13 mouse cellular contexts compared by ENCODE assay signal in genomic region chr14:120330454-120330853, GRCm38 (mm10). TPM values are rescaled to one million over a fixed set of nuclear protein-coding genes. Genes with fewer than 3 reads are reported as not detected.
DNase-seq lines count a peak whose midpoint lies in the region; ATAC-seq and TF ChIP-seq lines count a peak whose summit lies in the region.
"Had no signal": no experiment of that assay in that cellular context is flagged by ENCODE, and none has a peak within 500 bp of the region (broad histone marks: within the 10 kb centered on the region; RNA-seq: fewer than 3 reads in every experiment).

No protein-coding gene starts in this region.

- H3K9ac ChIP-seq in midbrain, embryonic 16.5 days (ENCODE audit: low read depth, low read length): no peak overlapping the region
- H3K9ac ChIP-seq in embryonic facial prominence, embryonic 14.5 days (ENCODE audit: low read depth, low read length): no peak overlapping the region
- H3K9ac ChIP-seq: embryonic facial prominence, embryonic 15.5 days; midbrain, embryonic 15.5 days had no signal

- TF ChIP-seq CTCF in gastrocnemius, adult 2 months (IDR thresholded peaks at IDR 0.05): no peak

- peak overlapping the region; percentile 32 for H3K4me3 ChIP-seq in gastrocnemius, adult 2 months
- no peak overlapping the region for H3K4me3 ChIP-seq in midbrain, embryonic 10.5 days
- H3K4me3 ChIP-seq in midbrain, embryonic 16.5 days (ENCODE audit: low read depth, low read length): no peak overlapping the region
- H3K4me3 ChIP-seq in embryonic facial prominence, embryonic 14.5 days (ENCODE audit: low read depth, low read length): no peak overlapping the region
- H3K4me3 ChIP-seq: embryonic facial prominence, embryonic 15.5 days; midbrain, embryonic 15.5 days had no signal

- DNase-seq in gastrocnemius, adult 2 months: peak; percentile 71
- no peak for DNase-seq in gastrocnemius, postnatal 10 days
- no peak for DNase-seq in midbrain, embryonic 10.5 days (ENCODE audit: low spot score)
- DNase-seq in embryonic facial prominence, embryonic 14.5 days (ENCODE audit: low spot score): no peak
- peak; percentile 83 for DNase-seq in skeletal muscle tissue, adult 2 months (ENCODE audit: low read depth, low spot score)
- DNase-seq in thymus, postnatal 4 days: no peak
- DNase-seq in ovary, postnatal 14 days (ENCODE audit: low spot score): no peak
- DNase-seq: adrenal gland, adult 8-10 months; kidney, adult 9 months had no signal

- H3K4me2 ChIP-seq in midbrain, embryonic 16.5 days (ENCODE audit: low read length): no peak overlapping the region
- H3K4me2 ChIP-seq in embryonic facial prominence, embryonic 14.5 days (ENCODE audit: low read depth, low read length): no peak overlapping the region
- H3K4me2 ChIP-seq: embryonic facial prominence, embryonic 15.5 days; liver, embryonic 11.5 days; midbrain, embryonic 15.5 days had no signal

- no peak for ATAC-seq in midbrain, embryonic 16.5 days
- peak; percentile 30; the same call in 1 of the 2 replicates for ATAC-seq in embryonic facial prominence, embryonic 14.5 days (ENCODE audit: low read depth)
- ATAC-seq: midbrain, embryonic 15.5 days had no signal

- peaks cover 11% of the 10 kb centered on the region for H3K4me1 ChIP-seq in midbrain, embryonic 10.5 days
- peaks cover 3% of the 10 kb centered on the region; the same call in 1 of the 2 replicates for H3K4me1 ChIP-seq in midbrain, embryonic 16.5 days (ENCODE audit: control insufficient read depth, insufficient read depth, low read length)
- peaks cover 27% of the 10 kb centered on the region for H3K4me1 ChIP-seq in embryonic facial prominence, embryonic 14.5 days (ENCODE audit: control insufficient read depth, insufficient read depth, low read length)
- H3K4me1 ChIP-seq: midbrain, embryonic 15.5 days had no signal

- H3K9me3 ChIP-seq in midbrain, embryonic 10.5 days (replicated peaks): no peaks in the 10 kb centered on the region
- H3K9me3 ChIP-seq in midbrain, embryonic 16.5 days (replicated peaks; ENCODE audit: control insufficient read depth, low read length, poor library complexity, severe bottlenecking): no peaks in the 10 kb centered on the region
- H3K9me3 ChIP-seq in embryonic facial prominence, embryonic 14.5 days (ENCODE audit: control insufficient read depth, low read length): no peaks in the 10 kb centered on the region
- H3K9me3 ChIP-seq: embryonic facial prominence, embryonic 15.5 days; midbrain, embryonic 15.5 days had no signal

- H3K27me3 ChIP-seq in midbrain, embryonic 10.5 days (ENCODE audit: low read depth, poor library complexity, severe bottlenecking): no peaks in the 10 kb centered on the region
- H3K27me3 ChIP-seq in midbrain, embryonic 16.5 days (ENCODE audit: control insufficient read depth, insufficient read depth, low read depth, low read length): no peaks in the 10 kb centered on the region
- no peaks in the 10 kb centered on the region for H3K27me3 ChIP-seq in embryonic facial prominence, embryonic 14.5 days (replicated peaks; ENCODE audit: control insufficient read depth, insufficient read depth, low read length)
- H3K27me3 ChIP-seq: embryonic facial prominence, embryonic 15.5 days; midbrain, embryonic 15.5 days had no signal

- H3K27ac ChIP-seq in gastrocnemius, adult 2 months: peak overlapping the region; percentile 78
- H3K27ac ChIP-seq in midbrain, embryonic 10.5 days (replicated peaks): 0 out of 2 replicates have a peak overlapping the region, but pooled peaks have one; percentile 0
- no peak overlapping the region for H3K27ac ChIP-seq in midbrain, embryonic 16.5 days (ENCODE audit: low read length)
- no peak overlapping the region for H3K27ac ChIP-seq in embryonic facial prominence, embryonic 14.5 days (replicated peaks; ENCODE audit: low read depth, low read length)
- H3K27ac ChIP-seq: embryonic facial prominence, embryonic 15.5 days; midbrain, embryonic 15.5 days had no signal

- 75% methylated on average over 12 of the region's 12 CpGs for WGBS in midbrain, embryonic 10.5 days
- 65% methylated on average over 12 of the region's 12 CpGs for WGBS in midbrain, embryonic 16.5 days
- WGBS in embryonic facial prominence, embryonic 14.5 days: 41% methylated on average over 12 of the region's 12 CpGs

- no peaks in the 10 kb centered on the region for H3K36me3 ChIP-seq in midbrain, embryonic 10.5 days
- H3K36me3 ChIP-seq in midbrain, embryonic 16.5 days (ENCODE audit: control insufficient read depth, insufficient read depth, low read length): no peaks in the 10 kb centered on the region
- peaks cover 28% of the 10 kb centered on the region for H3K36me3 ChIP-seq in embryonic facial prominence, embryonic 14.5 days (ENCODE audit: control insufficient read depth, insufficient read depth, low read length)
- H3K36me3 ChIP-seq: midbrain, embryonic 15.5 days had no signal

- intact Hi-C loops in gastrocnemius, adult 2 months (cut with DNase I): loop anchor here (10.0 kb wide), 1 partner anchor 54 kb away; no protein-coding TSS in a partner anchor

RNA-seq across cellular contexts. Expression of gene Mbnl2, which starts 55.0 kb away (rescaled TPM):
- total RNA-seq in gastrocnemius, adult 2 months (2021): 100 to 1,000 TPM; 282 to 352 TPM
- 100 to 1,000 TPM; 213 to 224 TPM for total RNA-seq in gastrocnemius, postnatal 10 days (2021)
- polyA plus RNA-seq in midbrain, embryonic 10.5 days (2016; fragmentation: Nextera tagmentation; extraction: Ambion mirVana): 24.0 and 30.5 TPM in 2 replicates
- polyA plus RNA-seq in midbrain, embryonic 16.5 days (2015; fragmentation: Nextera tagmentation; extraction: Ambion mirVana): 21.8 and 23.6 TPM in 2 replicates
- 157 and 162 TPM in 2 replicates for polyA plus RNA-seq in embryonic facial prominence, embryonic 14.5 days (2014; fragmentation: Nextera tagmentation; extraction: Ambion mirVana)

Comparison
In these comparisons a context has a peak if more than half of its experiments do, and no peak if none do; other contexts are left out.
1. DNase-seq: peak in gastrocnemius, adult 2 months (single experiment) and skeletal muscle tissue, adult 2 months (single experiment); none in gastrocnemius, postnatal 10 days (single experiment), midbrain, embryonic 10.5 days (single experiment), embryonic facial prominence, embryonic 14.5 days (single experiment), thymus, postnatal 4 days (single experiment) and ovary, postnatal 14 days (single experiment).
2. H3K27ac ChIP-seq: peak in gastrocnemius, adult 2 months (single experiment) and midbrain, embryonic 10.5 days (single experiment); none in midbrain, embryonic 16.5 days (single experiment) and embryonic facial prominence, embryonic 14.5 days (single experiment).